Comparison of ENCODE assay signal across 14 mouse cellular contexts in the genomic region with DNA sequence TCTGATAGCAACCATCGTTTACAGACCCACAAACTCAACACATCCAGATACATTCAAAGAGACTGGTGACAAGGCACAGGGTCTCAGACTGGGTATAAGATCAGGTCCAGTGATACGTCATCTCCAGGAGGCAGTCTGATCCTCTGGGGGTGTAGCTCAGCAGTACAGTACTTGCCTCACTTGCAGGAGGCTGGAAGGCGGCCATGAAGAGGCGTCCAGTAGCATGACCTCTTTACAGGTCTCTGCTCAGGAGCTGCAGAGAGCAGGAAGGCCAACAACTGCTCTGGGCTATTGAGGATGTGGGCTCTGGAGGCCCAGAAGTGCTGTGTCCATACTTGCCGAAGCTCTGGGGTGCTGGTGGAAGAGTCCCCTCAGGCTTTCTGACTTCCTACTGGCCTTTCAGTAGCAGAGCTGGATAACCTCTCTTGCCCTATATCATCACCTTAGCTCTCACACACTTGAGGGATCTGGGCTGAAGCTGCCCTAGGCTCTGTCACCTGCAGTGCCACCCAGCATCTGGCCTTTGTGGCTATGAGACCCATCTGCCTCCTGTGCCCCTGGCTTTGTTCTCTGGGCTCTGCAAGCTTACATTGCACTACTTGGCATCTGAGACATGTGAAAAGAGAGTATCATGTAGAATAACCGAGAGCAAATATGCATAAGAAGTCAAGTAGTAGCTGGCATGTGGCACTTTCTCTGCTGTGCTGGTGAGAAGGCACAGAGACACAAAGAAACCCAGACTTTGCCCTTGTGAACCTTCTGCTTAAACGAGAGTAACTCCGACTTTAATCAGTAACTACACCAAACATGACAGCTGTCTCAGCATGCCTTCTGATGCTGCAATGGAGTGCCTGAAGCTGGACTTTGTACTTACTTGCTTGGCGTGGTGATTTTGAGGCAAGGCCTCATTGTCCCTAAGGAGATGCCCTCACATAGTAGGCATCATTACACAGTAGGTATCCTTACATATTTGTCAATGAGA.
A peak's percentile ranks its signal among the peaks of the same experiment; 100 is the strongest.
DNase-seq lines count a peak whose midpoint lies in the region; TF ChIP-seq lines count a peak whose summit lies in the region.
"Had no signal": no experiment of that assay in that cellular context is flagged by ENCODE, and none has a peak within 500 bp of the region (broad histone marks: within the 10 kb centered on the region; RNA-seq: fewer than 3 reads in every experiment).

No protein-coding gene starts in this region.

- no peaks in the 10 kb centered on the region for H3K9me3 ChIP-seq in limb, embryonic 10.5 days (replicated peaks)
- H3K9me3 ChIP-seq: lung, embryonic 15.5 days; neural tube, embryonic 13.5 days had no signal

- no peak for TF ChIP-seq POLR2A in cerebellum, adult 2 months (IDR thresholded peaks at IDR 0.05; ENCODE audit: borderline replicate concordance, insufficient read depth, low read length)

- DNase-seq in left cerebral cortex, adult 2 months (ENCODE audit: extremely low spot score in 1 of 2, low spot score in 2 of 2) = no peak
- DNase-seq in left cerebral cortex, postnatal 4 days = no peak
- DNase-seq in kidney, adult 8-10 months = peak; percentile 70 to 89
- no peak for DNase-seq in limb, embryonic 10.5 days (ENCODE audit: low spot score)
- DNase-seq in thymus, postnatal 4 days = peak; percentile 59
- DNase-seq in layer of hippocampus, adult 9-10 months (ENCODE audit: low spot score) = no peak
- no peak for DNase-seq in cerebellum, adult 2 months
- no peak for DNase-seq in cerebellum, postnatal 4 days (ENCODE audit: low spot score in 2 of 2)
- DNase-seq: adrenal gland, adult 2 months; cerebellum, postnatal 10 days; right cerebral cortex, adult 18-20 months had no signal

- intact Hi-C loops in left cerebral cortex, adult 2 months (cut with DNase I) = no loop called here
- intact Hi-C loops in left cerebral cortex, postnatal 4 days (cut with DNase I) = no loop called here

- H3K27ac ChIP-seq in left cerebral cortex, adult 2 months = peak overlapping the region; percentile 13; the same call in 1 of the 2 replicates
- H3K27ac ChIP-seq in limb, embryonic 10.5 days = 0 out of 2 replicates have a peak overlapping the region, but pooled peaks have one; percentile 10
- no peak overlapping the region for H3K27ac ChIP-seq in cerebellum, adult 2 months (ENCODE audit: insufficient read depth, low read length)
- H3K27ac ChIP-seq: embryonic facial prominence, embryonic 12.5 days; lung, embryonic 15.5 days; neural tube, embryonic 13.5 days had no signal

- no peaks in the 10 kb centered on the region for H3K27me3 ChIP-seq in limb, embryonic 10.5 days (ENCODE audit: low read depth, poor library complexity, severe bottlenecking)
- no peaks in the 10 kb centered on the region for H3K27me3 ChIP-seq in cerebellum, adult 2 months (ENCODE audit: control insufficient read depth, insufficient read depth, low read length)
- H3K27me3 ChIP-seq: embryonic facial prominence, embryonic 12.5 days; lung, embryonic 15.5 days; neural tube, embryonic 13.5 days had no signal

- WGBS in limb, embryonic 10.5 days = 77% methylated on average over 9 of the region's 9 CpGs
- WGBS in cerebellum, adult 2 months = 68% methylated on average over 9 of the region's 9 CpGs

- no peaks in the 10 kb centered on the region for H3K36me3 ChIP-seq in limb, embryonic 10.5 days
- H3K36me3 ChIP-seq: embryonic facial prominence, embryonic 12.5 days; lung, embryonic 15.5 days; neural tube, embryonic 13.5 days had no signal

- TF ChIP-seq CTCF in left cerebral cortex, adult 2 months (IDR thresholded peaks at IDR 0.05) = no peak
- TF ChIP-seq CTCF in cerebellum, adult 2 months (IDR thresholded peaks at IDR 0.05; ENCODE audit: borderline replicate concordance, insufficient read depth, low read depth, low read length) = no peak

- H3K4me3 ChIP-seq in left cerebral cortex, adult 2 months = no peak overlapping the region
- no peak overlapping the region for H3K4me3 ChIP-seq in limb, embryonic 10.5 days
- H3K4me3 ChIP-seq in cerebellum, adult 2 months (replicated peaks; ENCODE audit: insufficient read depth, low read depth, low read length) = no peak overlapping the region
- H3K4me3 ChIP-seq: embryonic facial prominence, embryonic 12.5 days; lung, embryonic 15.5 days; neural tube, embryonic 13.5 days had no signal

- peaks cover 13% of the 10 kb centered on the region for H3K4me1 ChIP-seq in limb, embryonic 10.5 days
- no peaks in the 10 kb centered on the region for H3K4me1 ChIP-seq in cerebellum, adult 2 months (ENCODE audit: control insufficient read depth, insufficient read depth, low read length)

Comparison
In these comparisons a context has a peak if more than half of its experiments do, and no peak if none do; other contexts are left out.
1. DNase-seq: peak in kidney, adult 8-10 months (2 of 2) and thymus, postnatal 4 days (single experiment); none in left cerebral cortex, adult 2 months (0 of 2), left cerebral cortex, postnatal 4 days (single experiment), limb, embryonic 10.5 days (single experiment), layer of hippocampus, adult 9-10 months (single experiment), cerebellum, adult 2 months (0 of 2) and cerebellum, postnatal 4 days (0 of 2).